Mouse (Mus musculus) E14TG2a.4 (cell line): ENCODE measurements around the gene Ahr.

ENCODE experiments used
- H3K27me3 ChIP-seq: 2 replicates; pipeline ENCODE4 v1.6.1; 2014; ENCODE audit warnings: low read length, control low read depth; ENCODE audit not compliant: insufficient read depth
- H3K36me3 ChIP-seq: 2 replicates; pipeline ENCODE4 v1.6.1; 2014; ENCODE audit warnings: low read length, control low read depth; ENCODE audit not compliant: insufficient read depth
- H3K4me1 ChIP-seq: replicated peaks from 2 replicates; pipeline ENCODE4 v1.6.1; 2014; ENCODE audit warnings: low read depth, low read length, control low read depth
- H3K4me3 ChIP-seq: replicated peaks from 2 replicates; pipeline ENCODE4 v1.5.1; 2014; ENCODE audit warnings: mild to moderate bottlenecking, low read length
- H3K9me3 ChIP-seq: 2 replicates; pipeline ENCODE4 v1.6.1; 2014; ENCODE audit warnings: low read length, control low read depth
- CTCF ChIP-seq: conservative IDR thresholded peaks from 2 replicates; pipeline ENCODE4 v1.5.1; 2014; ENCODE audit warnings: low read length
- NANOG ChIP-seq: IDR thresholded peaks from 2 replicates; pipeline ENCODE4 v1.6.1; 2014; ENCODE audit warnings: borderline replicate concordance, low read length, mixed read lengths
- POU5F1 ChIP-seq: IDR thresholded peaks from 2 replicates; pipeline ENCODE4 v1.6.1; 2014; ENCODE audit warnings: low read length, borderline replicate concordance

Gene Ahr

DNA sequence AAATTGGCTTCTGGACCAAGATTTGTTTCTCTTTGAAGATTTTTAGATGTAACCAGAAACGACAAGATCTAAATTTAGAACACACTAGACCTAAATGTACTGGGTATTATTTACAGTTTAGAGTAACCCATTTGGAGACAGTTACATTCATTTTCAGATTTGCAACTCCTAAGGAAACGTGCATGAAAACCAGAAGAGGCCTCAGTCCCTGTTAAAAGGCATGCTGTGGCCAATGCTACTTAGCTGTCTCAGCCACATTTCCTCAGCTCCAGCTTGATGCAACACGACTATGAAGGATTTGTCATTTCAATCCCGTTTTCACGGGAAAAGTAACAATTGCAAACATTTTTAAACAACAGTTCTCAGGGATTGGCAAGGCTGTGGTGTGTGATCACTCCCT lies 55.9 kb downstream of the Ahr start:
- H3K36me3 ChIP-seq, result no peaks in the 10 kb centered on the region
- no peak for TF ChIP-seq NANOG
- no peak for TF ChIP-seq CTCF
- no peak for TF ChIP-seq POU5F1
- no peaks in the 10 kb centered on the region for H3K27me3 ChIP-seq
- peaks cover 7% of the 10 kb centered on the region for H3K9me3 ChIP-seq
- H3K4me3 ChIP-seq, result no peak overlapping the region
- H3K4me1 ChIP-seq, result no peaks in the 10 kb centered on the region

DNA sequence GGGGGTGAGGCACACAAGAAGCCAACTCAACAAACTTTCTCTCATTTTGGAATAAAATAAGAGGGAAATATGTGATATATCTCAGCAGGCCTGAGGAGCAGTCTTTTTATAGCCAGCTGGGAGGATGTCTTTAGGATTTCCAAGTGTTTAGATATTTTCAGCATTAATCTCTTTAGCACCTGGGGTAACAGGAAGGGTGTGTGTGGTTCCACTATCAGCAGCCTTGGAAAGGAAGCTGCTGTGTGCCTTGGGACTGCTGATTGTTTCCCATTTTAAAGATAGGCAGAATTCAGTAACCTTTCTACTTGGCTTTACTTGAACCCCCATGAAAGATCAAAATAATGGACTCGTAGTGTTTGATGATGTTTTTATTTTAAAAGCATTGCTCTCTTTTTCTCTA lies 71.4 kb downstream of the Ahr start:
- no peaks in the 10 kb centered on the region for H3K27me3 ChIP-seq
- no peaks in the 10 kb centered on the region for H3K9me3 ChIP-seq
- TF ChIP-seq CTCF (no peak), POU5F1 (no peak), NANOG (no peak)
- H3K4me3 ChIP-seq, result no peak overlapping the region
- H3K4me1 ChIP-seq, result no peaks in the 10 kb centered on the region
- no peaks in the 10 kb centered on the region for H3K36me3 ChIP-seq

DNA sequence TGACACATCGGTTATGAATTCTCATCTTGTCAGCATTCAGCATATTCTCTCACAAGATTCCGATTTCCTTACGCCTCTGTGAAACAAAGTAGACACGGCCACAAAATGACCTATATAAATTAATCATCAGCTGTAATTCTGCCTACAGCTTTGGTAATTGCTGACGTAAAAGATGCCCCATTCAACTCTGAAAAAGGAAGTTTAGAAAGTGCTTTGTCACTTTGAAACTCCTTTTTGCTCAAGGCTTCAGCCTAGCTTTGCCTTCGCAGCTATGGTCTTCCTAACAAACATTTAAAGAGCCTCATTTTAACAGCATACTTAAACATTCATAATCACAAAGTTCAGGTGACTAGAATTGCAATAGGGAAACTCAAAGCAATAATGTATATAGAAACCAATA lies 72.2 kb downstream of the Ahr start:
- Histone ChIP-seq H3K4me3 (no peak overlapping the region), H3K9me3 (no peaks in the 10 kb centered on the region), H3K27me3 (no peaks in the 10 kb centered on the region), H3K4me1 (no peaks in the 10 kb centered on the region), H3K36me3 (no peaks in the 10 kb centered on the region)
- TF ChIP-seq CTCF, result no peak
- TF ChIP-seq NANOG, result no peak
- no peak for TF ChIP-seq POU5F1

DNA sequence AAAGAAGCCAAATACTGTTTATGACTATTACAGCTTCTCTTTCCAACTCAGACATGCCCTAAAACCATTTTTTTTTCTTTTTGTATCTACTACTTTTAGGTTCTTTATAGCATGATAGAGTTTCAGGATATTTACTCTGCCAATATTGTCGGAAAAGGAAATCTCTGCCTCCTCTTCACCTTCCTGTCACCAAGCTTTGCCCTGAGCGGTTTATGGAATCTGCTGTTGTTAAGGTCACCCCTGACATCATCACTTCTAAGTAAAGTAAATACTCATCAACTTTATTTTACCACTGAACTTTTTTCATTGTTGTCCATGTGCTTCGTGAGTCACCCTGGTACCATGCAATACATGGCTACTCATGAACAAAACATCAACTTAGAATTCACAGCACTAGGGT lies 75.2 kb downstream of the Ahr start:
- Histone ChIP-seq H3K27me3 (no peaks in the 10 kb centered on the region), H3K9me3 (no peaks in the 10 kb centered on the region), H3K4me1 (no peaks in the 10 kb centered on the region), H3K36me3 (no peaks in the 10 kb centered on the region), H3K4me3 (no peak overlapping the region)
- TF ChIP-seq CTCF (no peak), NANOG (no peak), POU5F1 (no peak)
